Mouse (Mus musculus): ENCODE results near the gene Mroh2a. TPM values are rescaled to one million over a fixed set of nuclear protein-coding genes. Genes with fewer than 3 reads are reported as not detected.

Gene Mroh2a
- polyA plus RNA-seq, 1 experiment from 2014 or later = 0.88 TPM

DNA sequence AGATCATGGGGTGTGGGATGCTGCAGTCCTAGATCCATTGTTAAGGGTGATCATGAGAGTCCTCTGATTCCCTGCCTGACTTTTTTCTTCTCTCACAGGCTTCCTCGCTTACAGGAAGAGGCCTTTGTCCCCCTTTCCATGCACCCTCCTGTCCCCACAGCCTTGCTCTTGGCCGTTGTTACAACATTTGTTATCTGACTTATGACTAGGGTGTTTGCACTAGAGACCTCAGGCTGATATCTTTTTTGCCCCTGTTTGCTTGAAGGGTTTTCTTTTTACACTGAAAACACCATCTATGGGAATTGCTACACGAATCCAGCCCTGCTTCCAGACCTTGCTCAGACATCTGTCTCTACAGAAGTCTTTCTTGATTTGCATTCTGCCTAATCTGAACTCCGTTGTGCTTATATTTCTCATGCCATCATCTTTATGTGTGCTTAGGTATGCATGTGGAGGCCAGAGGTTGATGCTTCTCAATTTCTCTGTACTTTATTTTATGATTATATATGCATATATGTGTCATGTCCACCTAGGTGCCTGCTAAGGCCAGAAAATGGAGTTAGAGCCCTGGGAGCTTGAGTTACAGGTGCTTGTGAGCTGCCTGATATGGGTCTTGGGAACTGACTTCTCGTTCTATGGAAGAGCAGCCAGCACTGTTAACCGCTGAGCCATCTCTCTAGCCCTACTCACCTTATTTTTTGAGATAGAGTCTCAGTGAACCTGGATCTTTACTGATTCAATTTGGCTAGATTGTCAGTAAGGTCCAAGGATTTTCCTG, 78.4 kb downstream of the Mroh2a start:
- H3K4me2 ChIP-seq (replicated peaks) = no peak overlapping the region
- H3K4me1 ChIP-seq (replicated peaks) = no peaks in the 10 kb centered on the region
- H3K36me3 ChIP-seq = no peaks in the 10 kb centered on the region
- H3K27me3 ChIP-seq (replicated peaks) = no peaks in the 10 kb centered on the region
- ATAC-seq = peak; percentile 19; the same call in 1 of the 2 replicates
- 0 out of 2 replicates have a peak, but pooled peaks cover 6% of the 10 kb centered on the region for H3K9me3 ChIP-seq
- H3K4me3 ChIP-seq (replicated peaks) = no peak overlapping the region
- 44% methylated on average over 6 of the region's 6 CpGs for WGBS
- H3K9ac ChIP-seq = no peak overlapping the region
- H3K27ac ChIP-seq = no peak overlapping the region

GRCm38 (mm10) chr1:88306543-88306942, 79.8 kb downstream of the Mroh2a start:
- no peaks in the 10 kb centered on the region for H3K4me1 ChIP-seq (replicated peaks)
- no peak overlapping the region for H3K9ac ChIP-seq
- H3K27ac ChIP-seq = no peak overlapping the region
- H3K4me3 ChIP-seq (replicated peaks) = no peak overlapping the region
- no peaks in the 10 kb centered on the region for H3K36me3 ChIP-seq
- no peak overlapping the region for H3K4me2 ChIP-seq (replicated peaks)
- 0 out of 2 replicates have a peak, but pooled peaks have one; percentile 10 for ATAC-seq
- 62% methylated on average over 1 of the region's 1 CpGs for WGBS
- 0 out of 2 replicates have a peak, but pooled peaks cover 3% of the 10 kb centered on the region for H3K9me3 ChIP-seq
- no peaks in the 10 kb centered on the region for H3K27me3 ChIP-seq (replicated peaks)

GRCm38 (mm10) chr1:88307180-88307579, 80.4 kb downstream of the Mroh2a start:
- 66% methylated on average over 12 of the region's 12 CpGs for WGBS
- Histone ChIP-seq H3K4me2 (replicated peaks) (no peak overlapping the region), H3K4me1 (replicated peaks) (no peaks in the 10 kb centered on the region), H3K9ac (no peak overlapping the region), H3K36me3 (no peaks in the 10 kb centered on the region), H3K9me3 (0 out of 2 replicates have a peak, but pooled peaks cover 3% of the 10 kb centered on the region), H3K27ac (no peak overlapping the region), H3K27me3 (replicated peaks) (no peaks in the 10 kb centered on the region), H3K4me3 (replicated peaks) (no peak overlapping the region)
- ATAC-seq = no peak

DNA sequence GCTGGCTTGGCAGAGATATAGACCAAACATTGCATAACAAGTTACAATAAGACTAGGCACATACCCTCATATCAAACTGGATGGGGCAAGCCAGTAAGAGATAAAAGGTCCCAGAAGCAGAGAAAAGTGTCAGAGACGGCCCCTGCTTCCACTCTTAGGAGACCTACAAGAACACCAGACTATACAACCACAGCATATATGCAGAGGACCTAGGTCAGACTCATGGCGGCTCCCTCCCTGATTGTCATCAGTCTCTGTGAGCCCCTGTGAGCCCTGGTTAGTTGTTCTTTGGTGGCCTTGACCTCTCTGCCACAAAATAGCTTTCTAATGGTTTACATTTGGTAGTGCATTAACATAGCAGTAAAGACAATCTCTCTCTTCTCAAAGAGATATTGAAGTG, 82.2 kb downstream of the Mroh2a start:
- H3K4me2 ChIP-seq (replicated peaks) = no peak overlapping the region
- no peak overlapping the region for H3K4me3 ChIP-seq (replicated peaks)
- 0 out of 2 replicates have a peak, but pooled peaks cover 3% of the 10 kb centered on the region for H3K9me3 ChIP-seq
- 49% methylated on average over 2 of the region's 2 CpGs for WGBS
- H3K27me3 ChIP-seq (replicated peaks) = no peaks in the 10 kb centered on the region
- no peak overlapping the region for H3K9ac ChIP-seq
- ATAC-seq = no peak
- no peaks in the 10 kb centered on the region for H3K36me3 ChIP-seq
- no peak overlapping the region for H3K27ac ChIP-seq
- no peaks in the 10 kb centered on the region for H3K4me1 ChIP-seq (replicated peaks)

GRCm38 (mm10) chr1:88309905-88310304, 83.1 kb downstream of the Mroh2a start:
- Histone ChIP-seq H3K27ac (no peak overlapping the region), H3K9ac (no peak overlapping the region), H3K36me3 (no peaks in the 10 kb centered on the region), H3K9me3 (0 out of 2 replicates have a peak, but pooled peaks cover 3% of the 10 kb centered on the region), H3K4me1 (replicated peaks) (no peaks in the 10 kb centered on the region), H3K4me3 (replicated peaks) (no peak overlapping the region), H3K4me2 (replicated peaks) (no peak overlapping the region), H3K27me3 (replicated peaks) (no peaks in the 10 kb centered on the region)
- ATAC-seq = 0 out of 2 replicates have a peak, but pooled peaks have one; percentile 3
- 52% methylated on average over 3 of the region's 3 CpGs for WGBS

DNA sequence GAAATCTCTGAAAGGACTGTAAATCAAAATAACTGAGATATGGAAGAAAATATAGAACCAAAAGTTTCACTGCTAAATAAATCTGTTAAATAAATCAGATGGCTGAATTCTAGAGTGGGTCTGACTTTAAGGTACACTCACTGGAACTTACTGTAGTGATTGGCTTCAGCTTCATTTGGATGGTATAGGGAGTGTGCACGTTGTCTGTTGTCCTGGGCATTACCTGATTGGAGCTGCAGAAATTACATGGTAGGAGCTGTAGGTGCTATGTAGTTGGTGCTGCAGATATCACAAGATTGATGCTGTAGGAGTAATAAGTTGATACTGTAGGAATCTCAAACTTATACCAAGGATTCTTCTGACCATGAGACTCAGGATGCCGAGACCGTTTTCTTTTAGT, 83.6 kb downstream of the Mroh2a start:
- no peak for ATAC-seq
- H3K9ac ChIP-seq = no peak overlapping the region
- no peaks in the 10 kb centered on the region for H3K4me1 ChIP-seq (replicated peaks)
- H3K9me3 ChIP-seq = 0 out of 2 replicates have a peak, but pooled peaks cover 3% of the 10 kb centered on the region
- H3K4me3 ChIP-seq (replicated peaks) = no peak overlapping the region
- no peak overlapping the region for H3K4me2 ChIP-seq (replicated peaks)
- WGBS = 68% methylated on average over 3 of the region's 3 CpGs
- H3K36me3 ChIP-seq = no peaks in the 10 kb centered on the region
- H3K27me3 ChIP-seq (replicated peaks) = no peaks in the 10 kb centered on the region
- no peak overlapping the region for H3K27ac ChIP-seq

Other genes with a start within 250 kb of the Mroh2a start
- gene Usp40, start 218.4 kb upstream of the Mroh2a start, polyA plus RNA-seq (2015; fragmentation: Nextera tagmentation; extraction: Ambion mirVana) = 28.8 and 29.4 TPM in 2 replicates
- not detected in 2 replicates for gene Ugt1a10, start 171.6 kb upstream of the Mroh2a start, polyA plus RNA-seq (2015; fragmentation: Nextera tagmentation; extraction: Ambion mirVana)
- gene Ugt1a9, start 156.2 kb upstream of the Mroh2a start, polyA plus RNA-seq (2015; fragmentation: Nextera tagmentation; extraction: Ambion mirVana) = 5.6 and 8.0 TPM in 2 replicates
- not detected in 2 replicates for gene Ugt1a8, start 139.2 kb upstream of the Mroh2a start, polyA plus RNA-seq (2015; fragmentation: Nextera tagmentation; extraction: Ambion mirVana)
- gene Ugt1a7c, start 131.9 kb upstream of the Mroh2a start, polyA plus RNA-seq (2015; fragmentation: Nextera tagmentation; extraction: Ambion mirVana) = 49.1 and 49.8 TPM in 2 replicates
- gene Ugt1a6b, start 123.7 kb upstream of the Mroh2a start, polyA plus RNA-seq (2015; fragmentation: Nextera tagmentation; extraction: Ambion mirVana) = 0.29 and 0.36 TPM in 2 replicates
- gene Ugt1a6a, start 92.2 kb upstream of the Mroh2a start, polyA plus RNA-seq (2015; fragmentation: Nextera tagmentation; extraction: Ambion mirVana) = 7.9 and 10.3 TPM in 2 replicates
- not detected in 2 replicates for gene Ugt1a5, start 61.0 kb upstream of the Mroh2a start, polyA plus RNA-seq (2015; fragmentation: Nextera tagmentation; extraction: Ambion mirVana)
- 0.14 and 0.18 TPM in 2 replicates for gene Ugt1a2, start 26.4 kb upstream of the Mroh2a start, polyA plus RNA-seq (2015; fragmentation: Nextera tagmentation; extraction: Ambion mirVana)
- gene Dnajb3, start 21.2 kb upstream of the Mroh2a start, polyA plus RNA-seq (2015; fragmentation: Nextera tagmentation; extraction: Ambion mirVana) = 6.1 and 8.3 TPM in 2 replicates
- 29.2 and 30.1 TPM in 2 replicates for gene Ugt1a1, start 15.0 kb upstream of the Mroh2a start, polyA plus RNA-seq (2015; fragmentation: Nextera tagmentation; extraction: Ambion mirVana)
- gene Hjurp, start 50.6 kb downstream of the Mroh2a start, polyA plus RNA-seq (2015; fragmentation: Nextera tagmentation; extraction: Ambion mirVana) = 158 and 160 TPM in 2 replicates
- not detected in 2 replicates for gene Trpm8, start 50.7 kb downstream of the Mroh2a start, polyA plus RNA-seq (2015; fragmentation: Nextera tagmentation; extraction: Ambion mirVana)
- gene Spp2, start 180.0 kb downstream of the Mroh2a start, polyA plus RNA-seq (2015; fragmentation: Nextera tagmentation; extraction: Ambion mirVana) = 9.5 and 11.6 TPM in 2 replicates